Mouse (Mus musculus): ENCODE results near the gene Fsd1. TPM values are rescaled to one million over a fixed set of nuclear protein-coding genes. Genes with fewer than 3 reads are reported as not detected.

Gene Fsd1
- polyA plus RNA-seq, 2 experiments, result 14.2 to 27.5 TPM

DNA sequence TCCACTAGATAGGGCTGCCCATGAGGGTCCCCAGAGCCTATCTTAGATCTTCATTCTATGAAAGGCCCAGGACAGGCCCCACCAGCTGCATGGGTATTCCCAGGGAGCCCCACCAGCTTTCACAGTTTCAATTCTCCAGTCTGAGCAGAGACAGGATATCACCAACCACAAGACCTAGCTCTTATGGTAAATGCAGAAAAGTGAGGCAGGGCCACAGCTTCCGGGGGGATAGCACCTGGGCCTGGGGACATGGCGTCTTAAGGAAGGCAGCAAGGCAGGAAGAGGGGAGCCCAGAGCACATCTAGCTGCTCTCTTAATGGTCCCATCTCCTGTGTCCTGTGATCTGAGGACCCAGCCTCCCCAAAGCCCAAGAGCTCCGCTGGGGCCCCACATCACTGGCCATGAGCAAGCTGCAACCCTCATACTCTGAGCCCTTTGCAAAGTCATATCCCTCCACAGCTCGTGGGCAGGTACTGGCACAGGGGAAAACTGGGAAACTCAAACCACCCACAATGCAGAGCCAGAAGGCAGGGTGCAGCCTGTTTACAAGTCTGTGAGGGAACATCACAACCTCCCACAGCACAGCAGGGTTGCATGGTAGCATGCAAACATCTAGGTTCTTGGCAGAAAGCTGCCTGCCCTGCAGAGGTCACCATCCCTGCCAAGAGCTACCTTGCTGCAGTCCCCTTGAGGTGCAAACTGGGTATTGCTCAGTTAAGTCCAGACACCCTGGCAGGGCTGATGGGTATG, 35.0 kb downstream of the Fsd1 start:
- Histone ChIP-seq H3K9ac (ENCODE audit: low read depth, low read length, severe bottlenecking) (no peak overlapping the region), H3K36me3 (ENCODE audit: control insufficient read depth, insufficient read depth, low read length) (peaks cover 60% of the 10 kb centered on the region), H3K27me3 (ENCODE audit: control insufficient read depth, insufficient read depth, low read length) (no peaks in the 10 kb centered on the region), H3K27ac (replicated peaks; ENCODE audit: low read depth, low read length) (no peak overlapping the region), H3K9me3 (ENCODE audit: control insufficient read depth, low read length) (no peaks in the 10 kb centered on the region), H3K4me1 (ENCODE audit: control insufficient read depth, insufficient read depth, low read length) (no peaks in the 10 kb centered on the region), H3K4me3 (replicated peaks; ENCODE audit: low read length) (no peak overlapping the region), H3K4me2 (replicated peaks; ENCODE audit: low read depth, low read length, severe bottlenecking) (no peak overlapping the region)
- DNase-seq (ENCODE audit: low spot score) (no peak), ATAC-seq (ENCODE audit: low FRiP score, low read depth) (no peak)
- WGBS, result 79% methylated on average over 4 of the region's 4 CpGs
- TF ChIP-seq POLR2A (IDR thresholded peaks at IDR 0.05; ENCODE audit: borderline replicate concordance, extremely low read depth, insufficient read depth, insufficient read length), result no peak

DNA sequence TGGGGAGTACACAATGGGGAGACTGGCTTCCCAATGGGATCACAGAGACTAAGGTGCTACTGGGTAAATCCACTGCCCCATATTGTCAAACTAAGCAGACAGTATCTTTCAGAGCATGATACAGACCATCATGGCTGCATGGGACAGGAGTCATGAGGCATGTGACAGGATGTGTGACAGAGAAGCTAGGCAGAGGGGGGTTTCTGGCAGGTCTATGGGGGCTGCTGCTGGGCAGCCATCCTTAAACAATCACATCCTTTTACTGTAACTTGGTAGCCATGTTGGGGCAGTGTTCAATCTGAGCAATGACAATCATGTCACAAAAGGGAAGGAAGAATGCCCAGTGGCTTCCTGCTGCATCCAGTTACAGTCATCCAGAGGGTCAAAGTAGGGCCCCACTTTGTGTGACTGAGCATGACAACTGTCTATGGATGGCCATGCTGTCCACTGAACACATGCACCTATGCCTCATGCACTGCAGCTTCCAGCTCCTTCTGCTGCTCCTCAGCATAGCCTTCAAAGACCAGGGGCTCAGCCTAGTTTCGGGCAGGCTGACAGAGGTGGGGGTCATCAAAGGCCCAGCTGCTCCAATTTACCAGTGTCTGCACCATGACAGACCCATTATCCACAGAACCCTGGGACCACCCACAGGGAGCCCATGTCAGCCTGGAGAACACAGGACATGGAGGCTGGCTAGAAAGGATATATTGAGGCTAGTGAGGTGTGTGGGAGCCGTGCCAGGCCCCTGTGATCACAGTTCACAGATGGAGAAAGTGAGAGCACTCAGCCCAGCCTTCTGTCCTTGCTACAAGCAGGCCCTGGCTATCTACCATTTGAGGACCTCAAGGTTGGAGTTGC, 36.1 kb downstream of the Fsd1 start:
- H3K36me3 ChIP-seq (ENCODE audit: control insufficient read depth, insufficient read depth, low read length), result peaks cover 49% of the 10 kb centered on the region
- no peaks in the 10 kb centered on the region for H3K27me3 ChIP-seq (ENCODE audit: control insufficient read depth, insufficient read depth, low read length)
- H3K4me1 ChIP-seq (ENCODE audit: control insufficient read depth, insufficient read depth, low read length), result no peaks in the 10 kb centered on the region
- no peak overlapping the region for H3K9ac ChIP-seq (ENCODE audit: low read depth, low read length, severe bottlenecking)
- DNase-seq (ENCODE audit: low spot score) (no peak), ATAC-seq (ENCODE audit: low FRiP score, low read depth) (no peak)
- H3K9me3 ChIP-seq (ENCODE audit: control insufficient read depth, low read length), result no peaks in the 10 kb centered on the region
- no peak overlapping the region for H3K4me3 ChIP-seq (replicated peaks; ENCODE audit: low read length)
- H3K4me2 ChIP-seq (replicated peaks; ENCODE audit: low read depth, low read length, severe bottlenecking), result no peak overlapping the region
- no peak for TF ChIP-seq POLR2A (IDR thresholded peaks at IDR 0.05; ENCODE audit: borderline replicate concordance, extremely low read depth, insufficient read depth, insufficient read length)
- H3K27ac ChIP-seq (replicated peaks; ENCODE audit: low read depth, low read length), result no peak overlapping the region
- WGBS, result 57% methylated on average over 2 of the region's 2 CpGs

DNA sequence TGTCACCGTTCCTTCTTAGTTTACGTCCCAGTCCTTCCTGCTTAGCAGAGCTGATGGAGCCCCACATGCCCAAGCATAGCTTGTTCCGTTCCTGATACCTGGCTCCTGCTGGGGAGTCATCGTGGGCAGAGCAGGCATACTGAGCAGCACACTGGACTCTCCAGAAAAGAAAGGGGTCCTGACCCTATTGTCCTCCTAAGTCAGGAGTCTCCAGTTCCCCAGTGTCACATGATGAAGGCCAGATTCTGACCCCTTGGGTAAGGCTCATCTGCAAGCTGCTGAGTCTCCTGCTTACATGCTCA, 36.6 kb downstream of the Fsd1 start:
- no peak overlapping the region for H3K27ac ChIP-seq (replicated peaks; ENCODE audit: low read depth, low read length)
- H3K4me1 ChIP-seq (ENCODE audit: control insufficient read depth, insufficient read depth, low read length), result no peaks in the 10 kb centered on the region
- no peak for DNase-seq (ENCODE audit: low spot score)
- 85% methylated on average over 4 of the region's 4 CpGs for WGBS
- H3K36me3 ChIP-seq (ENCODE audit: control insufficient read depth, insufficient read depth, low read length), result peaks cover 47% of the 10 kb centered on the region
- H3K9ac ChIP-seq (ENCODE audit: low read depth, low read length, severe bottlenecking), result no peak overlapping the region
- no peaks in the 10 kb centered on the region for H3K9me3 ChIP-seq (ENCODE audit: control insufficient read depth, low read length)
- H3K4me3 ChIP-seq (replicated peaks; ENCODE audit: low read length), result no peak overlapping the region
- no peak for TF ChIP-seq POLR2A (IDR thresholded peaks at IDR 0.05; ENCODE audit: borderline replicate concordance, extremely low read depth, insufficient read depth, insufficient read length)
- no peak for ATAC-seq (ENCODE audit: low FRiP score, low read depth)
- H3K27me3 ChIP-seq (ENCODE audit: control insufficient read depth, insufficient read depth, low read length), result no peaks in the 10 kb centered on the region
- no peak overlapping the region for H3K4me2 ChIP-seq (replicated peaks; ENCODE audit: low read depth, low read length, severe bottlenecking)

GRCm38 (mm10) chr17:56023386-56023785, 37.1 kb downstream of the Fsd1 start:
- 95% methylated on average over 5 of the region's 5 CpGs for WGBS
- no peak for TF ChIP-seq POLR2A (IDR thresholded peaks at IDR 0.05; ENCODE audit: borderline replicate concordance, extremely low read depth, insufficient read depth, insufficient read length)
- no peak for ATAC-seq (ENCODE audit: low FRiP score, low read depth)
- H3K4me2 ChIP-seq (replicated peaks; ENCODE audit: low read depth, low read length, severe bottlenecking), result no peak overlapping the region
- H3K36me3 ChIP-seq (ENCODE audit: control insufficient read depth, insufficient read depth, low read length), result peaks cover 46% of the 10 kb centered on the region
- no peaks in the 10 kb centered on the region for H3K4me1 ChIP-seq (ENCODE audit: control insufficient read depth, insufficient read depth, low read length)
- H3K27ac ChIP-seq (replicated peaks; ENCODE audit: low read depth, low read length), result no peak overlapping the region
- no peak for DNase-seq (ENCODE audit: low spot score)
- no peaks in the 10 kb centered on the region for H3K9me3 ChIP-seq (ENCODE audit: control insufficient read depth, low read length)
- H3K4me3 ChIP-seq (replicated peaks; ENCODE audit: low read length), result no peak overlapping the region
- no peak overlapping the region for H3K9ac ChIP-seq (ENCODE audit: low read depth, low read length, severe bottlenecking)
- no peaks in the 10 kb centered on the region for H3K27me3 ChIP-seq (ENCODE audit: control insufficient read depth, insufficient read depth, low read length)

DNA sequence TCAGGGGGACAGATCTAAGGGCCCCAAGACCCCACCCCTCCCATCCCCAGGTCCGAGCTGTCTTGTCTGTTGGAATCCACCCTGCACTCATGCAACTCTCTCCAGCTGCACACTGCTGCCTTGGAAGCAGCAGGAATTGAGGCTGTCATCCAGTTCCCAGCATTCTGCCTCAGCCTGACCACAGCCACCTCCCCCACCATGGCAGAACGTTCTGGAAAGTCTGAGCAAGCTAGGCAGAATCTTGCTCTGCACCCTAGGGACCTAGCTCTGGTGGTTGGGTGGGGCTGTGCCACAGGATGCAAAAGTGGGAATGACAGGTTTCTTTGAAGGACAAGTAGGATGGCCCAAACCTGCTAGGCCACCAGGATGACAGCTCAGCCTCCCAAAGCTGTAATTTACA, 38.2 kb downstream of the Fsd1 start:
- Histone ChIP-seq H3K27ac (replicated peaks; ENCODE audit: low read depth, low read length) (no peak overlapping the region), H3K4me1 (ENCODE audit: control insufficient read depth, insufficient read depth, low read length) (no peaks in the 10 kb centered on the region)

More for the DNA sequence above, 38.2 kb downstream of the Fsd1 start:
- DNase-seq (ENCODE audit: low spot score) (no peak), ATAC-seq (ENCODE audit: low FRiP score, low read depth) (no peak)
- H3K4me3 ChIP-seq (replicated peaks; ENCODE audit: low read length), result no peak overlapping the region
- no peaks in the 10 kb centered on the region for H3K9me3 ChIP-seq (ENCODE audit: control insufficient read depth, low read length)
- TF ChIP-seq POLR2A (IDR thresholded peaks at IDR 0.05; ENCODE audit: borderline replicate concordance, extremely low read depth, insufficient read depth, insufficient read length), result no peak
- no peak overlapping the region for H3K4me2 ChIP-seq (replicated peaks; ENCODE audit: low read depth, low read length, severe bottlenecking)
- 86% methylated on average over 2 of the region's 2 CpGs for WGBS
- H3K9ac ChIP-seq (ENCODE audit: low read depth, low read length, severe bottlenecking), result no peak overlapping the region
- H3K27me3 ChIP-seq (ENCODE audit: control insufficient read depth, insufficient read depth, low read length), result no peaks in the 10 kb centered on the region
- H3K36me3 ChIP-seq (ENCODE audit: control insufficient read depth, insufficient read depth, low read length), result peaks cover 46% of the 10 kb centered on the region

Measured in limb, embryonic 14.5 days (tissue).